Mouse (Mus musculus) spleen, adult 2 months (tissue): Measurements from ENCODE around the gene Jarid2. TPM values are rescaled to one million over a fixed set of nuclear protein-coding genes. Genes with fewer than 3 reads are reported as not detected.

Experiments used
- DNase-seq, 2 experiments: peaks; one replicate each; pipeline versions ENCODE4 v3.0.0 to v3.0.0-alpha.2; 2012 to 2021; ENCODE audit warnings: low spot score in 2 of 2, low read depth in 1 of 2
- H3K27ac ChIP-seq: fragments of 200-500 bp; 2 replicates; pipeline ENCODE4 v1.5.1; 2012; ENCODE audit warnings: low read length, inconsistent platforms; ENCODE audit not compliant: insufficient read depth
- H3K27me3 ChIP-seq: fragments of 200-500 bp; 2 replicates; pipeline ENCODE4 v1.6.1; 2012; ENCODE audit warnings: mild to moderate bottlenecking, moderate library complexity, low read length, inconsistent platforms; ENCODE audit not compliant: control insufficient read depth, insufficient read depth
- H3K36me3 ChIP-seq: fragments of 200-500 bp; 2 replicates; pipeline ENCODE4 v1.6.1; 2012; ENCODE audit warnings: mild to moderate bottlenecking, low read length, inconsistent platforms; ENCODE audit not compliant: control insufficient read depth, insufficient read depth
- H3K4me1 ChIP-seq: fragments of 200-500 bp; 2 replicates; pipeline ENCODE4 v1.6.1; 2011; ENCODE audit warnings: inconsistent platforms; ENCODE audit not compliant: control insufficient read depth, insufficient read depth, insufficient read length
- H3K4me3 ChIP-seq: fragments of 200-500 bp; 2 replicates; pipeline ENCODE4 v1.5.1; 2011; ENCODE audit warnings: mild to moderate bottlenecking, inconsistent platforms; ENCODE audit not compliant: insufficient read depth, insufficient read length; ENCODE audit errors: extremely low read depth
- CTCF ChIP-seq: fragments of 200-500 bp; IDR thresholded peaks from 2 replicates; pipeline ENCODE4 v1.5.1; 2011; ENCODE audit warnings: mild to moderate bottlenecking, inconsistent platforms; ENCODE audit not compliant: insufficient read depth, insufficient read length, insufficient replicate concordance; ENCODE audit errors: extremely low read depth
- POLR2A ChIP-seq: fragments of 200-500 bp; IDR thresholded peaks from 2 replicates; pipeline ENCODE4 v1.6.1; 2011; ENCODE audit warnings: low read depth, low read length, inconsistent platforms
- WGBS: fragments of 180-500 bp; shearing (Covaris S2); methylation state at CpG from one replicate; pipeline ENCODE4 v1.1.7; 2018; 5-methylcytosine and 5-hydroxymethylcytosine counted together
- polyA plus RNA-seq: library from polyadenylated mRNA; depleted of rRNA; stranded (reverse); fragments of >200 nt; gene quantifications from 2 replicates; pipeline ENCODE4 v1.2.3, GENCODE M21; 2012

Gene Jarid2
- polyA plus RNA-seq, 1 experiment, result 10.9 TPM

DNA sequence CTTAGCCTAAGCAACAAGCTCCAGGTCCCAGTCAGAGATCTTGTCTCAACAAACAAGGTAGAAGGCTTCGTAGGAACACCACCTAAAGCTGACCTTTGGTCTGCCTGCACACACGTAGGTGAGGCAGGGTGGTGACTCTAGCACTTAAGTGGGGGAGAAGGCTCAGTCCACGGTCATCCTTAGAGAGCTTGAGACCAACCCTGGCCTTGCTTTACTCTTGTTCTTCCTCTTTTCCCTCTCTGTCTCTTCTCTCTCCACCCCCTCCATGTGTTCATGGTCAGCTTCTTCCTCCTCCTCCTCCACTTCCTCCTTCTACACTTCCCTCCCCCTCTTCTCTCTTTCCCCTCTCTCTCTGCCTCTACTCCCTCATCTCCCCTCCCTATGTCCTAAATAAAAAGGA, 208.4 kb downstream of the Jarid2 start:
- no peak for DNase-seq
- Histone ChIP-seq H3K36me3 (no peaks in the 10 kb centered on the region), H3K27me3 (no peaks in the 10 kb centered on the region), H3K4me3 (no peak overlapping the region), H3K27ac (no peak overlapping the region), H3K4me1 (peaks cover 5% of the 10 kb centered on the region)
- no peak for TF ChIP-seq POLR2A
- no peak for TF ChIP-seq CTCF
- 35% methylated on average over 3 of the region's 3 CpGs for WGBS

DNA sequence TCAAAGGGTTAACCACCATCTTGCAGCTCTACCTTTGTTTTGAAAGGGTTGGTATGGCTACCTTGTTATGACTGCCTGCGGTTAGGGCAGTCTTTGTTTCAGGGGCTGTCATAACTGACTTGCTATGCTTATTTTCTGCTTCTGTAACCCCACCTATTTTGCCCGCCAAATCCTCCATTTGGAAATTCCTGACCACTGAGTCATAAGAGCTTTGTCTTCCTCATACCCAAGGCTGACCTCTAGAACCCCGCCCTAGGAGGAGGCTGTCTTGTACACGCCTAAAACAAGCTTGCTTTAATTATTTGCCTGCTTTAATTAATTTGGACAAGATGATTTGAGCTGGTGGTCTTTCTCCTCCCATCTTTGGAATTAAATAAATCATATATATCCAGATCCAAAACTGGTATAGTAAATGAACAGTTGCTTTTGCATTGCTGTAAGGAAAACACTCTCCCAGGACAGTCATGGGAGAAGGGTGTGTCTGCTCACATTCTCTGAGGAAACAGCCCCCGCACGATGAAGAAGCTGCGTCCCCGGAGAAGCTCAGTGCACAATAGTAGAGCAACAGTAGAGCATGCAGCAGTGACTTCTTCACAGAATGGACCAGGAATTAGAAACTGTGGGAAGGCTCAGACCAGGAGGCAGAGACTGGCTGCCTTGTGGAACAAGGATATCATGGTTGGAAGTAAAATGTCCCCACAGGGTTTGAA, 210.2 kb downstream of the Jarid2 start:
- Histone ChIP-seq H3K27ac (no peak overlapping the region), H3K27me3 (no peaks in the 10 kb centered on the region), H3K4me1 (peaks cover 5% of the 10 kb centered on the region), H3K36me3 (peaks cover 4% of the 10 kb centered on the region; the same call in 1 of the 2 replicates), H3K4me3 (no peak overlapping the region)
- no peak for TF ChIP-seq CTCF
- no peak for TF ChIP-seq POLR2A
- no peak for DNase-seq
- 84% methylated on average over 8 of the region's 8 CpGs for WGBS

DNA sequence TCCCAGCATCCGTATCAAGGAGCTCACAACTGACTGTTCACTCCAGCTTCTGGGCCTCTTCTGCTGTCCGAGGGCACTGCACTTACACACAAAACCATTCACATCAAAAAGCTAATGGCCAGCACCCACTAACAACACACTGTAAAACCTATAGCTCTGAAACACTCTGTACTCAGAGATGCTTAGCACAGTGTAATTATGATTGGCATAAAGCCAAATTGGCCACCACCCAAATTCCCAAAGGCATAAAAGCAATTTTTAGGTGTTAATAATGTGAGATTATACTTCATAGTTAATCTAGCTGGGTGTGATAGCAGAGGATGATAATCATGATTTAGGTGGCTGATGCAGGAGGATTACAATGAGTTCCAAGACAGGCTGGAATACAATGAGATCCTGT, 214.3 kb downstream of the Jarid2 start:
- Histone ChIP-seq H3K27ac (no peak overlapping the region), H3K36me3 (peaks cover 4% of the 10 kb centered on the region; the same call in 1 of the 2 replicates), H3K4me1 (no peaks in the 10 kb centered on the region), H3K27me3 (no peaks in the 10 kb centered on the region), H3K4me3 (no peak overlapping the region)
- 89% methylated on average over 2 of the region's 2 CpGs for WGBS
- TF ChIP-seq POLR2A (no peak), CTCF (no peak)
- DNase-seq, result no peak

DNA sequence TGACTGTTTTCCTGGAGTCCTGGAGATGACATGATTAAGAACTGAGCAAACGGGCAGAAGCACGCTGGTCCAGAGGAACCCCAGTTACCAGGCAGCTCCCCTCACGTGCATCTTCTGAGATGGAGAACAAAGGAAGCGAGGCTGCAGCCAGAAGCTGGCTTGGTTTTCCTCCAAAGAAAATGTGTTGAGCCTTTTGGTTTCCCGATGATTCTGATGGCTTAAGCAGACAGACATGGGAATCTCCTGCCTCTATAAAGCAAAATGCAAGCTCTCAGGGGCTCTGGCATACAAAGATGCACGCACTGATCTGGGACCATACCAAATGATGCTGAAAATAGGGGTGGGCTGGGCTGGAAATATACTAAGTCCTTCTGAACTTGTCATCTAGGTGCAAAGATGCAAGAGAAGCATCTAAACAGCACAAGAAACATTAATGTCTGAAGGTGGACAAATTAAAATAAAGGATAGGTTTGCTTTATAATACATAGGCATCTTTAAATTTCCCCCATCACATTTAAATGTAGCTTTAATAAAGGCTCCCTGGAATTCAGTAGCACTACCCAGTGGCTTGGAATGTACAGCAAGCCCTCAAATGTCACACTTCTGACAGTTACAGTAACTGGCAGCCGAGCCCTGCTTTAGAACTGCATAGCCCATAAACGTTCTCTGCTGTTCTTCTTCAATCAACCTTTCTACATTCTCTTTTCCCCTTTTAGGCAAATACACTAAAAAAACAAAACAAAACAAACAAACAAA, 217.8 kb downstream of the Jarid2 start:
- no peak for DNase-seq
- H3K4me1 ChIP-seq, result no peaks in the 10 kb centered on the region
- no peak overlapping the region for H3K4me3 ChIP-seq
- 94% methylated on average over 8 of the region's 8 CpGs for WGBS
- no peaks in the 10 kb centered on the region for H3K27me3 ChIP-seq
- no peak for TF ChIP-seq POLR2A
- no peak for TF ChIP-seq CTCF
- no peak overlapping the region for H3K27ac ChIP-seq
- H3K36me3 ChIP-seq, result peaks cover 6% of the 10 kb centered on the region

DNA sequence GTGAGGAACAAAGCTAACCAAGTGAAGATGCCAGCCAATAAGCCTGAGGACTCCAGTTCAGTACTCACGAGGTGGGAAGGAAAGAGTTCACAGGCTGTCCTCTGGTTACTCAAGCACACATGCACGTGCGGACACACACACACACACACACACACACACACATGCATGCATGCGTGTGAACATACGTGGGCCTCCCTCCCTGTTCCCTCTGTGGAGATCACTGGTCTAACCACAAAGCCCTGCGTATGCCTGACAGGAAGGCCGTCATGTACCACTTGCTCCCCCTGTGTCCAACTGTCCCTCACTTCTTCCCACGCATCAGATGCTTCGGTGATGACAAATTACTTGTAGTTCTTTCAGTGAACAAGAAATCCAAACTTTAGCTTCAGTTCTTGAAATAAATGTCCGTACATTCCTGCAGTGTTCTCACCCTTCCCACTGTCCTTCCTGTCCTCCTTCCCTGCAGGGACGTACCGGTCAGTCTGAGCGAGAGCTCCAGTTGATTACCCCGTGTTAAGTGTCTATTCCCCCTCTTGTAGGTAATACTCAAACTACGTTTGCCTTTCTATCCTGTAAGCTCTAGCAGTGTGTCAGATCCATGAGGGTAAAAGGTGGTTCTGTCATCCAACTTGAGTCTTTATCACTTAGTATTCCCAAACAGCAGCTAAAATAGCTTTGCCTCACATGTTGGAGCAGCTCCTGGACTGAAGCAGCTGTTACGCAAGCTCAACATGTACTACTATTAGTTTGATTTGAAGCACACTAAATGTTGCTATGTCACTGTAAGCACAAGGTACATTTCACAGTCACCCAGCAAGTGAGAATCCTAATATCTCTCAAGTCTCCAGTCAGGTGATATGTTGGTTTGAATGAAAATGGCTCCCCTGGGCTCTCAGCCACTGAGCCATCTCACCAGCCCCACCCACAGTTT, 219.3 kb downstream of the Jarid2 start:
- DNase-seq, result no peak
- peaks cover 7% of the 10 kb centered on the region for H3K36me3 ChIP-seq
- H3K27ac ChIP-seq, result no peak overlapping the region
- no peaks in the 10 kb centered on the region for H3K4me1 ChIP-seq
- WGBS, result 84% methylated on average over 16 of the region's 16 CpGs
- no peak overlapping the region for H3K4me3 ChIP-seq
- no peaks in the 10 kb centered on the region for H3K27me3 ChIP-seq
- TF ChIP-seq POLR2A (no peak), CTCF (no peak)

DNA sequence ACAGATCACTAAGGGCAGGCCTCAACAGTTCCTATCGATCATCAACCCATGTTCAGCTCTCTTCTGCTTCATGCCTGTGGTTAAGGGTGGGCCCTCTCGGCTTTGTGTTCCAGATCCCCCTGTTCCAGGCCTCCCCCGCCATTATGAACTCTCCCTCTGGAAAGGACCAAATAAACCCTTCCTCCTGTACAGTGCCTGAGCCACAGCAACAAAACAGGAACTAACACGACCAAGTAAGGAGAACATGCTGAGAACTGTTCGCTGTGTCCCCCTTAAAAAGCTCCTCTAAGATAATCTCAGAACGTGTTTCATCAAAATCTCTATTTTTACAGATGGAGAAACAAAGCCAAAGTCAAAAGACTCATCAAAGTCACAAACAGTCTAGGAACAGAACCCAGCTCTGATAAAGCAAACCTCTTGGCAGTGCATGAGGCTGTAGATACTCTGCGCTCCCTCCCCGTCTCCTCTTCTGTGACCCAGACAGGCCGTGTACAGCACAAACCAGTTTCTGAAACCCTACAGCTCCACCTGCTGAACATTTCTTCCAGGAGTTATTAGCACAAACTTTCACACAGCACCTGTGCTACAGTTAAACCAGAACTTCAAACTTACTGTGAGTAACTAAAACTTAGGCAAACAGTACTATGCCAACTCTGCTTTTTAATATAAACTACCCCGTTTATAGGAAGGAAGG, 223.3 kb downstream of the Jarid2 start:
- Histone ChIP-seq H3K27me3 (no peaks in the 10 kb centered on the region), H3K27ac (no peak overlapping the region), H3K4me3 (no peak overlapping the region), H3K4me1 (no peaks in the 10 kb centered on the region), H3K36me3 (peaks cover 3% of the 10 kb centered on the region; the same call in 1 of the 2 replicates)
- TF ChIP-seq CTCF (no peak), POLR2A (no peak)
- DNase-seq, result no peak
- 55% methylated on average over 10 of the region's 10 CpGs for WGBS
